Mouse (Mus musculus): ENCODE results near the gene Lrba. TPM values are rescaled to one million over a fixed set of nuclear protein-coding genes. Genes with fewer than 3 reads are reported as not detected.

The Lrba gene
- polyA plus RNA-seq, 1 experiment from 2014 or later = 4.4 TPM

DNA sequence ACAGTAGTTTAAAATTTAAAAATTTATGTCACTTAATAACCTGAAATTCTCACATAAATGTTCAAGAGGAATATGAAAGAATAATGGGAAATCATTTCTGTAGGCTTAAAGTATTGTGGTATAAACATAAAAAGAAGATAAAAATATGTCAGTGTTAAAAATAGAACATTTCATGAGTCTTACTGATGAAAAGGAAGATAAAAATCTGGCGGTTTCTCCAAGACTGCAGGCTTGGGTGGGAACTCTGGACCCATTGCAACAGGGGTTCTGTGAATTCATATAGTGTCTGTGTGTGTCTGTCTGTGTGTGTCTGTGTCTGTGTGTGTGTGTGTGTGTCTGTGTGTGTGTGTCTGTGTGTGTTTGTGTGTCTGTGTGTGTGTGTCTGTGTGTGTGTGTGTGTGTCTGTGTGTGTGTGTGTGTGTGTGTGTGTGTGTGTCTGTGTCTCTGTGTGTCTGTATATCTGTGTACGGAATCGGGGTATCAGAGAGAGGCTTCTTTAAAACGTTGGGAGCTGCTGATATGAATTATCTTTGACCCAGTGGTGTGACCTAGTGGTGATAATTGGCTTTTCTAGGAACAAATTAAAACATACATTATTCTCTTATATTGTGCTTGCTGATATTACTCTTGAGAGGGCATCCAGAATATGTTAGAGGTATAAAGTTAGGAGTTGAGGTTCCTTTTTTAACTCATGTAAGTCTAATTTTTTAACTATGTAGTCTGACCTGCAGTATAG lies 402.7 kb downstream of the Lrba start:
- Histone ChIP-seq H3K9ac (no peak overlapping the region), H3K36me3 (replicated peaks) (no peaks in the 10 kb centered on the region), H3K4me3 (replicated peaks) (no peak overlapping the region), H3K4me1 (no peaks in the 10 kb centered on the region), H3K27me3 (no peaks in the 10 kb centered on the region), H3K4me2 (no peak overlapping the region), H3K9me3 (no peaks in the 10 kb centered on the region), H3K27ac (no peak overlapping the region)
- no peak for ATAC-seq (ENCODE audit: low FRiP score)
- WGBS = 79% methylated on average over 4 of the region's 4 CpGs

DNA sequence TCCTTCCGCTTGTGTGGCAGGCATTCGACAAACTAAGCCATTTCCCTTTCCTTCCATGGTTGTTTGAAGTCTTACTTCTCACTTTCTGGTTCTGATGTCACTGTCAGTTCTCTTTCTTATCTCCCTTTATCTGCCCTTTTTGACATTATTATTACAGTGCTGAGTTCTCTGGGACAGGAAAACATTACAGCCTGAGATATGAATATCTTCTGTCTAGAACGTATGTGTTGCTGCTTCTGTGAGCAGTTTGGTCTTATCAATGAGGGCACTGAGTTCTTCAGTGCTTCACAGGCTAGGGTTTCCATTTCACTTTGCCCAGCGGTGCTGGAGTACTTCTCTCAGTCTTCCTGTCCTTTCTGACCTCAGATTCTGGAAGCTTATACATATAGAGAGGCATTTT lies 404.9 kb downstream of the Lrba start:
- H3K36me3 ChIP-seq (replicated peaks) = no peaks in the 10 kb centered on the region
- H3K27ac ChIP-seq = no peak overlapping the region
- H3K27me3 ChIP-seq = no peaks in the 10 kb centered on the region
- 90% methylated on average over 4 of the region's 4 CpGs for WGBS
- no peak for ATAC-seq (ENCODE audit: low FRiP score)
- H3K9ac ChIP-seq = no peak overlapping the region
- no peak overlapping the region for H3K4me2 ChIP-seq
- H3K4me1 ChIP-seq = no peaks in the 10 kb centered on the region
- H3K9me3 ChIP-seq = no peaks in the 10 kb centered on the region
- no peak overlapping the region for H3K4me3 ChIP-seq (replicated peaks)

DNA sequence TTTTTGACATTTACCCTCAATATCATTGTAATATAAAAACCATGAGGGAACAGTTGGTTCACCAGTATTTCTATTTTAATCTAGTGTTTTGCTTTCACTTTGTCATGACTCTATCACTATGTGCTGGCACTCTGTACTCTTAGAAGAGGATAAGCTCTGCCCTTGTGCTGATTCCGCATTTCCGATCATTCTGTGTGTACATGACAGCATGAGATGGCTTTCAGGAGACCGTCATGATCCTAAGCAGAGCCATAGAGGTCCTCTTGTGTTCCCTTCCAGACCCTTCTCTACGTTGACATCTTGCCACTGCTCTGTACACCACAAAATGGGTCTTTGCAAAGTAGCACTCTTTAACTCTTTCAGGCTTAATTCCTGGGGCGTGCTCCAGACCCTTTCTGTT lies 411.0 kb downstream of the Lrba start:
- Histone ChIP-seq H3K9ac (no peak overlapping the region), H3K4me1 (no peaks in the 10 kb centered on the region), H3K4me2 (no peak overlapping the region), H3K9me3 (no peaks in the 10 kb centered on the region), H3K4me3 (replicated peaks) (no peak overlapping the region), H3K27ac (no peak overlapping the region), H3K36me3 (replicated peaks) (no peaks in the 10 kb centered on the region), H3K27me3 (no peaks in the 10 kb centered on the region)
- WGBS = 61% methylated on average over 5 of the region's 5 CpGs
- no peak for ATAC-seq (ENCODE audit: low FRiP score)

DNA sequence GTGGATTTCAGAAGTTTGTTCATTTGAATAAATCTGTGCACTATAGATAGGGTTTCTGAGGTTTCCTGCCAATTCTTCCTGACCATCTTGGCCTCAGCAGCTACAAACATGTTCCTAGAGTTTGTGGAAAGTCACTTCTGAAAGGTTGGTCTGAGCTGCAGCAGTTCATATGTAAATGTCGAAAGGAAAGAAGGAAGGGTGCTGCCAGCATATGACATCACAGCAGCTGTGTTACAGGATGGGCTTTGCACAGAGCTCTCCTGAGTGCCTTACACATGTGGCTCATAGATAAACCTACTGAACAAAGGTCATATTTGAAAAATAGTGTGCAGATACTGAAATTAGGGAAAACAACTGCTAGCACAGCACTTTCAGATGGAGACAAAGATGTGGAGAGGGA lies 411.5 kb downstream of the Lrba start:
- Histone ChIP-seq H3K9me3 (no peaks in the 10 kb centered on the region), H3K27me3 (no peaks in the 10 kb centered on the region), H3K9ac (no peak overlapping the region), H3K27ac (no peak overlapping the region), H3K4me3 (replicated peaks) (no peak overlapping the region), H3K36me3 (replicated peaks) (no peaks in the 10 kb centered on the region), H3K4me1 (no peaks in the 10 kb centered on the region), H3K4me2 (no peak overlapping the region)
- 48% methylated on average over 1 of the region's 1 CpGs for WGBS
- ATAC-seq (ENCODE audit: low FRiP score) = no peak

- Histone ChIP-seq H3K9ac (no peak overlapping the region), H3K4me1 (no peaks in the 10 kb centered on the region), H3K4me2 (no peak overlapping the region), H3K27me3 (no peaks in the 10 kb centered on the region), H3K27ac (no peak overlapping the region), H3K9me3 (no peaks in the 10 kb centered on the region), H3K4me3 (replicated peaks) (no peak overlapping the region), H3K36me3 (replicated peaks) (no peaks in the 10 kb centered on the region)
- WGBS = 76% methylated on average over 2 of the region's 2 CpGs
- ATAC-seq (ENCODE audit: low FRiP score) = no peak
Observed at GRCm38 (mm10) chr3:86638552-86639348, 414.3 kb downstream of the Lrba start.

GRCm38 (mm10) chr3:86641393-86641792 lies 416.9 kb downstream of the Lrba start:
- no peaks in the 10 kb centered on the region for H3K9me3 ChIP-seq
- no peaks in the 10 kb centered on the region for H3K27me3 ChIP-seq
- no peak overlapping the region for H3K4me3 ChIP-seq (replicated peaks)
- 81% methylated on average over 5 of the region's 5 CpGs for WGBS
- H3K36me3 ChIP-seq (replicated peaks) = no peaks in the 10 kb centered on the region
- no peak for ATAC-seq (ENCODE audit: low FRiP score)
- H3K9ac ChIP-seq = no peak overlapping the region
- H3K27ac ChIP-seq = no peak overlapping the region
- no peak overlapping the region for H3K4me2 ChIP-seq
- H3K4me1 ChIP-seq = no peaks in the 10 kb centered on the region

GRCm38 (mm10) chr3:86641796-86642195 lies 417.3 kb downstream of the Lrba start:
- Histone ChIP-seq H3K4me2 (no peak overlapping the region), H3K9ac (no peak overlapping the region), H3K4me3 (replicated peaks) (no peak overlapping the region), H3K9me3 (no peaks in the 10 kb centered on the region), H3K27ac (no peak overlapping the region), H3K4me1 (no peaks in the 10 kb centered on the region), H3K36me3 (replicated peaks) (no peaks in the 10 kb centered on the region), H3K27me3 (no peaks in the 10 kb centered on the region)
- ATAC-seq (ENCODE audit: low FRiP score) = no peak

DNA sequence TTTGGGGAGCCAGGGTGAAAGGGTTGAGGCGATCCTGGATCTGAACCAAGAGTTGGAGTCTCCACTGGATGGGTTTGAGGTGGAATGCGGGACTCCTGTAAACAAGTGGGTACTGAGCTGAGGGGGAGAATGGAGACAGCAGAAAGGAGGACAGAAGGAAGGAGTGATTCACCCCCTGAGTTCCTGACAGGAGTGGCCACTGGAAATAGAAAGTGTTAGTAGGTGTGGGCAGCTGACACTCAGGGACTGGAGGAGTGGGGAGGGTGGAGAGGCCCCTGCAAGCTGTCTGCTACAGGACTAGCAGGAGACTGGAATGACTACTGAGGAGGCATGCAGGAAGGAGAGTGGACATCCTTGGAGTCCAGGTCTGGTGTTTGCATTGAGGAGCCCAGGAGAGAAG lies 422.3 kb downstream of the Lrba start:
- no peaks in the 10 kb centered on the region for H3K36me3 ChIP-seq (replicated peaks)
- H3K9me3 ChIP-seq = no peaks in the 10 kb centered on the region
- H3K4me1 ChIP-seq = no peaks in the 10 kb centered on the region
- H3K9ac ChIP-seq = no peak overlapping the region
- no peaks in the 10 kb centered on the region for H3K27me3 ChIP-seq
- WGBS = 86% methylated on average over 2 of the region's 2 CpGs
- no peak overlapping the region for H3K4me2 ChIP-seq
- ATAC-seq (ENCODE audit: low FRiP score) = no peak
- H3K27ac ChIP-seq = no peak overlapping the region
- no peak overlapping the region for H3K4me3 ChIP-seq (replicated peaks)

- H3K27ac ChIP-seq = no peak overlapping the region
- H3K4me2 ChIP-seq = no peak overlapping the region
- H3K9ac ChIP-seq = no peak overlapping the region
- no peak for ATAC-seq (ENCODE audit: low FRiP score)
- H3K27me3 ChIP-seq = no peaks in the 10 kb centered on the region
- H3K36me3 ChIP-seq (replicated peaks) = no peaks in the 10 kb centered on the region
- whole genome bisulfite sequencing = 71% methylated on average over 3 of the region's 3 CpGs
- no peaks in the 10 kb centered on the region for H3K4me1 ChIP-seq
- H3K4me3 ChIP-seq (replicated peaks) = no peak overlapping the region
- no peaks in the 10 kb centered on the region for H3K9me3 ChIP-seq
Observed at GRCm38 (mm10) chr3:86651006-86651405, 426.5 kb downstream of the Lrba start.

DNA sequence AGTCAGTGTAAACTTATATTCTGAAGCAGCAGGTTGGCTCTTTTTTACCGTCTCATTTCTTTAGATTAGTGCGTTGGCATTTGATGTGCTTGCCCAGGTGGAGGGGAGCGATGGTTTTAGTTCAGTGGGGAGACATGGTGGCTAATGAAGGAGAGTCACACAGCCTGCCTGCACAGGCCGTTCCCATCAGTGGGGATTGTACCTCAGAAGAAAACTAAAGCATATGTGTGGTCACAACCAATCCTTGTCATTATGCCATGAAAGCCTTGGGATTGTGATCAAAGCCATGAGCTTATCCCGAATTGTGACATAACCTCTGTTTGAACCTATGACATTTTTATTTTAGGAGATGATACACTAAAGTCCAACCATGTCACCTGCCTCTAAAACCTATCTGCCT lies 434.8 kb downstream of the Lrba start:
- H3K4me3 ChIP-seq (replicated peaks) = no peak overlapping the region
- no peak overlapping the region for H3K4me2 ChIP-seq
- no peaks in the 10 kb centered on the region for H3K4me1 ChIP-seq
- 69% methylated on average over 5 of the region's 5 CpGs for WGBS
- no peaks in the 10 kb centered on the region for H3K36me3 ChIP-seq (replicated peaks)
- H3K9ac ChIP-seq = no peak overlapping the region
- no peak for ATAC-seq (ENCODE audit: low FRiP score)
- no peaks in the 10 kb centered on the region for H3K9me3 ChIP-seq
- no peak overlapping the region for H3K27ac ChIP-seq
- peaks cover 2% of the 10 kb centered on the region; the same call in 1 of the 2 replicates for H3K27me3 ChIP-seq

- Histone ChIP-seq H3K4me1 (no peaks in the 10 kb centered on the region), H3K27ac (no peak overlapping the region), H3K27me3 (peaks cover 2% of the 10 kb centered on the region; the same call in 1 of the 2 replicates), H3K36me3 (replicated peaks) (no peaks in the 10 kb centered on the region), H3K4me3 (replicated peaks) (no peak overlapping the region), H3K9ac (no peak overlapping the region), H3K4me2 (no peak overlapping the region), H3K9me3 (no peaks in the 10 kb centered on the region)
- WGBS = 75% methylated on average over 3 of the region's 3 CpGs
- no peak for ATAC-seq (ENCODE audit: low FRiP score)
Observed at GRCm38 (mm10) chr3:86664399-86664798, 439.9 kb downstream of the Lrba start.

GRCm38 (mm10) chr3:86668146-86668545 lies 443.7 kb downstream of the Lrba start:
- Histone ChIP-seq H3K27me3 (no peaks in the 10 kb centered on the region), H3K27ac (no peak overlapping the region), H3K36me3 (replicated peaks) (no peaks in the 10 kb centered on the region), H3K9me3 (no peaks in the 10 kb centered on the region), H3K9ac (no peak overlapping the region), H3K4me1 (no peaks in the 10 kb centered on the region), H3K4me2 (no peak overlapping the region), H3K4me3 (replicated peaks) (no peak overlapping the region)
- 63% methylated on average over 8 of the region's 8 CpGs for WGBS
- no peak for ATAC-seq (ENCODE audit: low FRiP score)

All from forebrain, embryonic 12.5 days (tissue).